Mouse (Mus musculus) monocyte, adult 5-6 weeks (primary cell): ENCODE data around the gene Lrrc66. TPM values are rescaled to one million over a fixed set of nuclear protein-coding genes. Genes with fewer than 3 reads are reported as not detected.

Experiments
- ATAC-seq: fragments of 153-309, 156-312 bp; replicated peaks from 2 replicates; pipeline ENCODE4 v1.8.0; 2017; ENCODE audit warnings: mild to moderate bottlenecking; ENCODE audit not compliant: low TSS enrichment, insufficient number of reproducible peaks, severe bottlenecking, poor library complexity, low FRiP score
- total RNA-seq: library from RNA; stranded (forward); fragments of 200-1000, 200-491, 200-594 nt; gene quantifications from 3 replicates; pipeline ENCODE4 v1.2.3, GENCODE M21; 2017

The Lrrc66 gene
- total RNA-seq = not detected in 3 replicates

DNA sequence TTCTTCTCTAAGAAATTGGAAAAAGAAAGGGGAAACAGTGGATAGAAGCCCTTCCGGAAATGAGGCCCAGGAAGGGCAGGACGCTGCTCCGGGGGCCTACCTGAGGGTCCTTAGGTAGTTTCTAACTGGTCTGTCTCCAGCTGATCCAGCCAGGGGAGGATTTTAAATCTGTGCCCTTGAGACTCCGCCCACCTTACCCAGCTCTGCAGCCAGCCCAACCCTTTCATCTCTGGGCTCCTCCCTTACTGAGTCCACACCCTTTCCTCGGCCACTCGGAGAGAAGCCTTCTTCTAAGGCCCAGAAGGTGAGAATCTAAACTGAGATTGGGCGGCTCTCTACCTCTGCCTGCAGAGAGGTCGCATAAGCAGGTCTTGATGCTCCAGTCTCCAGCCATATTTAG is at the start of gene Lrrc66:
TSS of gene Lrrc66 (minus strand) at position 236 of the 400 bp plus-strand sequence.
- ATAC-seq = no peak

DNA sequence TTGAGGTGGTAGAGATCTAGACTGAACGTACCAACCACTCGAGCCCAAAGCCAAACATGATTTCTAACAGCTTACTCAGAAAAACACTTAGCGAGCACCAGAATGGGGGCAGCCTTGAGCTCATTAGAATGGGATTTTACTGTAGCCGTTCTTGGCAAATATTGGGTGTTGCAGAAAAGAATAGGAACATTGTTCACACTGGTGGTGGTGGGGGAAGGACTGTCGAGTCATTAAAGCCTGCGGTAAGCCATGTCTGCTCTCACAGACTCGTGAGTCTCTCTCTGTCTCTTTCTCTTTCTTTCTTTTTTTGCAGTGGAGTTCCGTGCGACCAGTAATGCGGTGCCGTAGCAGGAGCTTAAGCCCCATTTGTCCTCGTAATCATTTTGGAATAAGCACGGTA is 44.3 kb upstream of the Lrrc66 start:
- no peak for ATAC-seq

DNA sequence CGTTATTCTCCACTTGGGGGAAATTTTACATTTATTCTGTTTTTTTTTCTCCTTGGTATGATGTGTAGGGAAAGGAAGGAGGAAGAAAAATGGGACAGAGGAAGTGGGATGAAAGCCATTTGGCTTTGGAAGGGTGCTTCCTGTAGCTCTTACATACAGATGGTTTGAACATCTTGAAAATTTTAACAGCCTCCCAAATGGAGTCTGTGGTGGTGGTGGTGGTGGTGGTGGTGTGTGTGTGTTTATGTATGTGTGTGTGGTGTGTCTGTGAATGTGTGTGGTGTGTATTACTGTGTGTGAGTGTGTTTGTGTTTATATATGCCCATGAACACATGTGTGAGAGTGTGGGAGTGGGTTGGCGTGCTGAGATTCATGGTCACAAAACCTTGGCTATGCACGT is 43.3 kb upstream of the Lrrc66 start:
- ATAC-seq = no peak

DNA sequence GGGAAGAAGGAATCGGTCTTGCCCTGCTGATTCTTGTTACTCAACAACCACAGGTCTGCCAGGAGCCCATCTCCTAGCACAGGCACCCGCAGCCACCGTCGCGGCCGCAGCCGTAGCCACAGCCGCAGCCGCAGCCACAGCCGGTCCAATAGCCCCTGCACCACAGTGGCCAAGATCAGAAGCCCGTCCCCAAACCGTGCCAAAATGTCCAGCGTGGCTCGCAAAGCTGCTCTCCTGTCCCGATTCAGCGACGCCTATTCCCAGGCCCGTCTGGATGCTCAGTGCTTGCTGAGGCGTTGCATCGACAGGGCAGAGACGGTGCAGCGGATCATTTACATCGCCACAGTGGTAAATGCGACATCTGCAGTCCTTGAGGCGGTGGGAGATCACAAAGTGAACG is 37.1 kb upstream of the Lrrc66 start:
- no peak for ATAC-seq

DNA sequence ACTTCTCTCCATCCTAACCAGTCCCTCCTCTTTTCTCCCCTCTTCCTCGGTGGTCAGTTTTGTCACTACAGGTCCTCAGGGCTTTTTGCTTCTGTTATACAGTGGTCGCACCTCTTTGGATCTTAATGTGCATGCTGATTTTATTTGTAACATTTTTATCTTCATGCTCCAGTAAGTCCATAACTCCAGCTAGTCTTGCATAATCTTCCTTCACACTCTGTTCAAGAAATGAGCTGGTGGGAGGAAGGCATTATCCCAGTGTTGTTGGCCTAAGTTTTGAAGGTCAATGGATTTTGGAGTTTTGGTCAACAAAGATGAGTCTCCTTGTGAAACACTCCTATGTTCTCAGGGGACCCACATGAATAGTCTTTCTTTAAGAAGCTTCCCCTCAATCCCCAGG is 35.6 kb upstream of the Lrrc66 start:
- no peak for ATAC-seq

DNA sequence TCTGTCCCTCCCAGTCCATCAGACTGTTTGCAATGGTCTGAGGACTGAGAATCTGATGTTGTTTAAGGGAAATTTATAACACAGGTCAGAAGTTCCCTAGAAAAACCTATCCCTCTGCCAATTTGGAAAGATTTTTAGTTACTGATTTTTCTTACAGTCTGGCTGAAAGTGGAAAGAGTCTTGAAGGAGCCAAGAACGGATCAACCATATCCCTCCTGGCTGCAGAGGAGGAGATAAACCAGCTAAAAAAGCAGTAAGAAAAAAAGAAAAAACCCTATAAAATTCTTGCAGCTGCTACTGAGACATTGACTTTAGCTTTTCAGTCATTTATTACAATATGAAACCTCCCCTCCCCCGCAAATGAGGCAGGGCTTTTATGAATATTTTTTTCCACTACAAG is 34.4 kb upstream of the Lrrc66 start:
- ATAC-seq = no peak

DNA sequence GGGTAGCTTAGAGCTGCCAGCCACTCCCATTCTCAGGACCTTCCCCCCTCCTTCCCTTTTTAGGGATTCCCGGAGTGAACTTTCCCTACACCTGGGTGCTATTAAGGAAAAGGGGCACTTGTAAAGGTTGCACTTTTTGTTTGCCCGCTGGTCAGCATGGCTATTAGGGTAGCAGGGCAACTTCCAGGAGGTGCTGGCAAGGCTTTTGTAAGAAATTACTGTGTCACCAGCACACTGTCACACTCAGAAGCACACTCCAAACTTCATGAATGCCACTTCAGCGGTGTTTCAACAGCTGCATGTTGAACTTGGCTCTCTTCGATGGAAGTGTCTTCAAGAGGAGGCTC is 19.5 kb upstream of the Lrrc66 start:
- ATAC-seq = no peak

DNA sequence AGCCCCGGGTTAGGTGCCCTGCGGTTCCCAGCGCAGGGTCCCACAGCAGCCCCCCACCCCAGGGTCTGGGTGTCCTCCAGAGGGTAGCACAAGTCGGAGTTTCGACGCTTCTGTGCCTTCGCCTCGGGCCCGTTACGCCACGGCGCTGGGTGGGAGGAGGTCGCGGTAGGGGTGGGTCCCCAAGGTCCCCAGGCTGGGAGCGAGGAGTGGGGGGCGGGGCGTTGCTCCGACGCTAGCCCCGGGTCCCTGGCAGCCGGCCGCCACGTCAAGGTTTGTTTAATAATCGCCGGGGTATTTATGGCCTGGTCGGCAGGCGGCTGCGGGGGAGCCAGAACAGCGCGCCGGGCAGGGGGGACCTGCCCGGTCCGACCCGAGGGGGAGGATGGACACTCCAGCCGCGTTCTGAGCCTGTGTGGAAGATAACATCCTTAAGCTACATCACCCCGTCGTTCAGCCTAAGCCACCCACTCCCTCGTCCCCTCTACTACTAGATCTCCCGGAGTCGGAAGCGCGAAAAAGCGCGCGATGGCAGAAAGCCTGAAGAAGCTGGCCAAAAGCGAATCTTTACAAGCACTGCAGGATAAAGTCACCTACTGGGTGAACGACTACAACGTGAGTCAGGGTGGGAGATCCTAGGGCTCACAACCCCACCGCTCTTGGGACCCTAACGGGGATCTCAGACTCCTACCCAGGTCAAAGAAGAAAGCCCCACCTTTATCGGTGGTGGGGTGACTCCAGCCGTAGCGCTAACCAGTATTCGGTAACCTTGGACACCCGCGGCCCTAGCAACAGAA is 18.9 kb upstream of the Lrrc66 start, which contains the start of gene Spata18:
TSS of gene Spata18 (plus strand) at position 319 of the 794 bp plus-strand sequence.
- no peak for ATAC-seq

DNA sequence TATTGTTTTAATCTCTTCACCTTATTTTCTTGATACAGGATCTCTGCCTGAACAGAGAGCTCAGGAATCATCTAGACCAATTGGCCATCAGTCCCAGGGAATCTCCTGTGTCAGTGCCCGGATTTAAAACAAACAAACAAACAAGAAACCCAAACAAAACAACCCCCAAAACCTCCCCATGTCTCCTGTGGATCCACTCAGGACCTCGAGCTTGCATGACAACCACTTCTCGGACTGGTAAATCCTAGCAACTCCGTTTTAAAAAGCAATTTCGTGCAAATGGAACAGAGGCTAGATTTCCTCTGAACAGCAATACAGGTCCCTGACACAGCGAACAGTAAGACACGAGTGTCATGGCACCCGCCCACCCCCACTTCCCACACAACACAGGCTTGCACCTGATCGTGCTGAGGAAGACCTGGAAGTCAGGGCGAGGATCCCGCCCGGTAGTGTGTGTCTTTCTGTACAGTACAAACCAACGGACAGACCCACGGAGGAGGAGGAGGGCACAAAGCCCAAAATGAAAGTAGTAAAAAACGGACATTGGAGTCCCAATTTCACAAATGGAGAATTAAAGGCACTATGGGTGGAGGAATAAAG is 18.1 kb upstream of the Lrrc66 start:
- no peak for ATAC-seq

DNA sequence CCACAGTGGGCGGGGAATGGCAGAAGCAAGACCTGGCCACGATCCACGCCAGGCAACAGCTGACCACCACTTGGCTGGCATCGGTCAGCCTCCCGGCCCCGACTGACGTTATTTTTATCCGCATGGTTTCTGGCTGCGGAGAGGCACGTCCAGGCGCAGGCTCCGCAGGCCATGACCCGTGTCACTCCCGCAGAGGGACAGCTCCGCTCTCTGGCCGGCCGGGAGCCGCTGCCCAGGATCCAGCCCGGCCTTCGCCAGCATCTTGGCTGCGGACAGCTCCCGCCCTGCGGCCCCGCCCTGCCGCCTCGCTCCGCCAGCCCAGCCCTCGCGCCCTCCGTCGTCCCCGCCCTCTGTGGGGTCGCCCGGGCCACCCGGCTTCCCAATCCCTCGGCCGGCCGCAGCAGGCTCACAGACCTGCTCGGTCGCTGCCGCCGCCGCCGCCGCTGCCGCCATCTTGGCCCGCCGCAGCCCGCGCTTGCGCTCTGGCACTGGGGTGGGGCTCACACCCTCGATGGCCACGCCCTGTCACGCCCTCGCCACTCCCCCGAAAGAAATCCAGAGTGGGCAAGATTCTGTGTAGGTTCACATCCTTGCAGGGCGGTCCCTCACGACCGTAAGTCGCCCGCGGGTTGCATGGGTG is 15.1 kb upstream of the Lrrc66 start, which contains the start of gene Sgcb:
TSS of gene Sgcb (minus strand) at position 530 of the 640 bp plus-strand sequence.
- peak; percentile 18; the same call in 1 of the 2 replicates for ATAC-seq

DNA sequence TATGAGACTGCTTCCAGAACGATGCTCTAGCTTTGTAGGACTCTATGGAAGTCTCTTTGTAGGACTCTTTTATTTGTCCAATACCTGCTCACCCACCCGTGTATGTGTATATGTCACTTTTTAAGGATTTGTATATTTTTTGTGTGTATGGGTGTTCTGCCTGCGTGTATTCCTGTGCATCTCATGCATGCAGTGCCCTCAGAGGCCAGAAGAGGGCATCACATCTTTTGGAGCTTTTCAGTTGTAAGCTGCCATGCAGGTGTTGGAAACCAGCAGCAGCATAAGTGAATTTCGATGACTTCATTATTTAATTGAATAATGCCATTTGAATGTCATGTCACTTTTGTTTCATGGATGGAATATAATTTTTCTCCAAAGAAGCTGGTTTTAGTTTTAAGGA is 9.8 kb upstream of the Lrrc66 start:
- ATAC-seq = no peak

DNA sequence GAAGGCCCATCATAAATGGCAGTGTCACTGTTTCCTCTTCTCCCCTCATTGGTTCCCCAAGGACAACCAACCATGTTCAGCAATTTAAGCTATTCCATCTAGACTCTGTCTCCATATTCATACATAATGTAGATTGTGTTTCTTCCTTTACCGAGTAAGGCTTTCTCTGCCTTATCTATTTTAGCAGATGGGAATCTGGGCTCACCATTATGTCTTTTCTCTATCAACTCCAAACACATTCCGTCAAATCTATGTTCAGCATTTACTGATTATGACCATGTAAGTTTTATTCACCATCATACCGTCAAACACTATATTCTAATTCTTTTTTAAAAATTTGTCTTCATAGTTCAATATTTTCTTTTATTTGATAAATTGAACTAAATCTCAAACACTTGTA is 8.7 kb upstream of the Lrrc66 start:
- no peak for ATAC-seq

DNA sequence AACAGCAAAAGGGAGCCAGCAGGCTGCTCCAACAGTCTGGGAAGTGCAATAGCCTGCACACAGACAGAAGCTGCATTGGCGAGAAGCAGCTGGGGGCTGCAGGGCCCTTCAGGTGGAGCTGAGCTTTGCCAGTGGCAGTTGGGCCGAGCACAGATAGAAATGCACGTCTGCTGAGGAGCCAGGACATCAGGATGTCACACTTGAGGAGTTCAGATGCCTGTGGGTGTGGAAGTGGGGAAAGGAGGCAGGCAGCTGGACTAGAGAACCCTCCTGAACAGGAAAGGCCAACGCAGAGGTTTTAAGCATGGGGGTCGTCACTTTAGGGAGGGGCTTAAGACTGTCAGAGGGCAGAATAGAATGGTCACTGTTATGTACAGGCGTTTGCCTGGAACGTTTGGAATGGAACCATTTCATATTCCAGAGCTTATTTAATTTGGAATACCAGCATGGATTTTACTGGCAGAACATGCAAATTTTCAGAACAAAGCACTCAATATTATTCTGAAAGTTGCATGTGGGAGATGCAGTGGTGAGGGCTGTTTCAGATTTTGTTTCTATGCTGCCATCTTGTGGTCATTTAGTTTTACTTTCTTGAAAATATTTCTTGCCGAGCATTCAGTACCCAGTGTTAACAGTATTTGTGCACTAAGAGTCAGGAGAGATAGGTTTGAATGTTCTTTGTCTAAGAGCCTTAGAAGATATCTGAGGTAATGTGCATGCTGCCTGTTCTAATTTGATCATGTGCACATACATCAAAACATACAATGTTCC is 5.2 kb upstream of the Lrrc66 start:
- ATAC-seq = no peak

DNA sequence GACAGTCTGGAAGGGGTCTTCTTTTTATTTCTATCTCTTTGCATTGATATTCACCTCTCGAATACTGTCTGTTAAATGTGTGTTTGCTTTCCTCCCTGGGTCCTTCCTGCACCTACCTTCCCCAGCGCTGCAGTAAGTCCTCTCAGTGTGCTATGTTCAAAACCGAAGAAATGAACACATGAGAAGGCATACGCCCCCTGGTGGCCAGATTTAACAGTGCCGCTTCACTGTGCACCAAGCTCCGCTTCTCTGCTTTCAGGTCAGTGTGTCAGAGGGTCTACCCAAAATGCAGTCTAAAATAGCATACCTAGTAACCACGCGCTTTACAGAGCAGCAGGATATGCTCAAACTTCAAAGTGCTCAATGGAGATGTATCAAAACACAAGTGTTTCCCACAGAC is 815 bp upstream of the Lrrc66 start:
- ATAC-seq = no peak

DNA sequence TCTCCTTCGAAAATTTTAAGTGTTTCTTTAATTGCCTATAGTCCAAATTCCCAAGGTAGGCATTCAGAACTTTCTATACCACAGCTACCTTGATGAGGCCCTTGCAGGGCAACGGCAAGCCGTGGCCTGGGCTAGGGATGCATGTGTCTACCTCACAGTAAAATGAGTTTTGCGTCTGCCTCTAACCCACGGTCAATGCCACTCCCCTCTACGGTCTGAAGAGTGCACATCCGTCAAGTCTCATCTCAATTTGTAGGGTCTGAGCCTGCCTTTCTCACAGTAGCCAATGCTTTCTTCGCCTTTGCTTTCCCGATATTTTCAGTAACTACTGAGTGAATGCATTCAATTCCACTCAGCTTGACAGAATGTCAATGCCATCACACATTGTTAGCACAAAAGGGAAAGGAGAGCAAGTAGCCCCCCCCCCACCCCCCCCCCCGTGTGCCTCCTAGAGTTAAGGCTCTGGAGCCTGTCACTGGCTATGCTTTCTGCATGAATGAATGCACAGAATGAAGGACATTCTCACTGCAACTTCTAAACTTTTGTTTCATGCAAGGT is 1.2 kb downstream of the Lrrc66 start:
- ATAC-seq = no peak

DNA sequence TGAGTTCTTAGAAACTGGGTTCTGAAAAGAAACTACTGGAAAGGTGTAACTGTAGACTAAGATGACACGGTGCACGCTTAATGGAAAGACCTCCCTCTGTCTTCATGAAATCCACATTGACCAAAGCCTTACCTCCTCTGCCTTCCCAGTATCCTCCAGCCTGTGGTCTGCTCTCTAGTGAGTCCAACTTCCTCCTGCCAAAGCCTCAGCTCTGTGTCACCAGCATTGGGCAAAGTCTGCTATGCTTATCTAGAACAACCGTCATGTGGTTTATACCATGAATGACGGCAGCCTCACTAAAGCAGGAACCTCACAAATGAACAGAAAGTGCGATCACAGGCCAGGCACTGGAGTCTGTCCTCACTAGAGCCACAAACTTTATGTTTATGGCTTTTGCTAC is 2.2 kb downstream of the Lrrc66 start:
- peak; percentile 57 for ATAC-seq

DNA sequence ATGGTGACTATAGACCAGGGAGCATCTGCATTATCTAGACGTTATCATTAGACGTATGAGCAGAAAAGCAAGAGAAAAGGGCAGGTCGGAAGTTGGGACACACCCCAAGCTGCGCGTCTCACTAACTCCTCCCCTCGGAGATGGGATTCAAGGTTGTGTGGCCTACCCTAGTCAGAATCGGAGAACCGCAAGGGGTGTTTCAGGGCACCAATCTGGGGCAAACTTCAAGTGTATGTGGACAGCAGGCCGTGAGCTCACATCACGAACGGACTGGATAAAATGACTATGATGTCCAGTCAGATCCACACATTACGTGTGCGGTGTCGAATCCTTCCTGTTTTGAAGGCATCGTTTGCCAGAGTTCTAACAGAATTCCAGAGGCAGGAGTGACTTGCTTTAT is 4.3 kb downstream of the Lrrc66 start:
- ATAC-seq = no peak

DNA sequence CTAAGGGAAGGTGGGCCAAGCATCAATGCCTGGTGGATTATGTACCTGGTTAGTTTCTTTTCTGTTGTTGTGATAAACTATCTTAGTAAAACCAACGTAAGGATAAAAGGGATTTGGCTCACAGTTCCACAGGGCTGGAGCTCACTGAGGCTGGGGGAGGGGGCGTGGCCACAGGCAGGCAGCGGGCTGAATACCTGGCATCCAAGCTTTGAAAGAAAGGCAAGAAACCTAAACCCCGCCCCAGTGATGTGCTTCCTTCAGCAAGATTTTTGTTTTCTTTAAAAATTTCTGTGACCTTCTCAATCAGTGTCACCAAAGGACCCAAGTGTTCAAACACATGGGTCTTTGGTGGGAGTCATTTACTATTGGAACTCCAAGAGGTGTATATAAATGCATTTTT is 4.8 kb downstream of the Lrrc66 start:
- no peak for ATAC-seq

DNA sequence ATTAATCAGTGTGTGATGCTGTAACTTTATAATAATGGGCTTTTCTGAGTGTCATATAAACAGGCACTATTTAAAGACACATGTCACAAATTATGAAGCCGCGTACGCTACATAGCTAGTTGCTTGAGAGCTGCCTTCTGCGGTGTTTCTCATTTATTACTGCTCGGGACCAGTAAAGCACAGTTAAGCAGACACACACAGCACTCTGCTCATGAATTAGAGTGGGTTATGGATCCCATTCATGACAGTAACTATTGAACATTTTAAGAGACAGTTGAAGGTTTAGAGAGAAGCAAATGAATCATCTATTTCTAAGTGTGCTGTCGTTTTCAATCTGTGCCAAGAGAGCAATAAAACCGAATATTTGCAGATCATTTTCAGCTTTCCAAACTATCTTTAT is 5.5 kb downstream of the Lrrc66 start:
- no peak for ATAC-seq
